Mouse (Mus musculus) midbrain, embryonic 15.5 days (tissue): ENCODE data around the gene Cacng5. TPM values are rescaled to one million over a fixed set of nuclear protein-coding genes. Genes with fewer than 3 reads are reported as not detected.

Source experiments
- ATAC-seq: fragments of 200-750 bp; cut with Nextera tagmentation; replicated peaks from 2 replicates; pipeline ENCODE4 v1.8.0; 2017; ENCODE audit warnings: moderate TSS enrichment
- H3K27ac ChIP-seq: fragments of 300-500 bp; sonication (generic); 2 replicates; pipeline ENCODE4 v1.5.1; 2015; ENCODE audit warnings: mild to moderate bottlenecking, inconsistent platforms
- H3K27me3 ChIP-seq: fragments of 300-500 bp; sonication (generic); replicated peaks from 2 replicates; pipeline ENCODE4 v1.6.1; 2015; ENCODE audit warnings: inconsistent platforms
- H3K36me3 ChIP-seq: fragments of 300-500 bp; sonication (generic); replicated peaks from 2 replicates; pipeline ENCODE4 v1.6.1; 2015; ENCODE audit warnings: inconsistent platforms
- H3K4me1 ChIP-seq: fragments of 300-500 bp; sonication (generic); 2 replicates; pipeline ENCODE4 v1.6.1; 2015; ENCODE audit warnings: inconsistent platforms
- H3K4me2 ChIP-seq: fragments of 300-500 bp; sonication (generic); 2 replicates; pipeline ENCODE4 v1.6.1; 2015; ENCODE audit warnings: inconsistent platforms, mild to moderate bottlenecking, moderate library complexity
- H3K4me3 ChIP-seq: fragments of 300-500 bp; sonication (generic); 2 replicates; pipeline ENCODE4 v1.5.1; 2015; ENCODE audit warnings: mild to moderate bottlenecking, inconsistent platforms
- H3K9ac ChIP-seq: fragments of 300-500 bp; sonication (generic); 2 replicates; pipeline ENCODE4 v1.6.1; 2015; ENCODE audit warnings: mild to moderate bottlenecking, inconsistent platforms
- H3K9me3 ChIP-seq: fragments of 300-500 bp; sonication (generic); 2 replicates; pipeline ENCODE4 v1.6.1; 2016; ENCODE audit warnings: inconsistent platforms
- WGBS: fragments of 180-500 bp; shearing (Covaris S2); methylation state at CpG from one replicate; pipeline ENCODE4 v1.1.7; 2015; ENCODE audit warnings: mixed read lengths; 5-methylcytosine and 5-hydroxymethylcytosine counted together
- polyA plus RNA-seq: library from polyadenylated mRNA; unstranded; fragments of >200 nt; fragmentation: Nextera tagmentation; extraction: Ambion mirVana; gene quantifications from 2 replicates; pipeline ENCODE4 v1.2.1, GENCODE M21; 2015

Cacng5 gene
- polyA plus RNA-seq, 1 experiment from 2014 or later = 9.7 TPM

GRCm38 (mm10) chr11:107872743-107873142 lies 42.1 kb downstream of the Cacng5 start:
- H3K9me3 ChIP-seq = no peaks in the 10 kb centered on the region
- H3K4me1 ChIP-seq = peaks cover under 1% of the 10 kb centered on the region; the same call in 1 of the 2 replicates
- no peak overlapping the region for H3K4me3 ChIP-seq
- WGBS = 64% methylated on average over 6 of the region's 6 CpGs
- no peaks in the 10 kb centered on the region for H3K36me3 ChIP-seq
- no peak overlapping the region for H3K9ac ChIP-seq
- H3K4me2 ChIP-seq = no peak overlapping the region
- no peaks in the 10 kb centered on the region for H3K27me3 ChIP-seq
- no peak overlapping the region for H3K27ac ChIP-seq
- no peak for ATAC-seq

GRCm38 (mm10) chr11:107867509-107867908 lies 47.3 kb downstream of the Cacng5 start:
- no peak overlapping the region for H3K9ac ChIP-seq
- H3K4me3 ChIP-seq = no peak overlapping the region
- H3K27ac ChIP-seq = no peak overlapping the region
- no peak for ATAC-seq
- no peak overlapping the region for H3K4me2 ChIP-seq
- H3K27me3 ChIP-seq = no peaks in the 10 kb centered on the region
- 73% methylated on average over 8 of the region's 8 CpGs for WGBS
- H3K9me3 ChIP-seq = no peaks in the 10 kb centered on the region
- H3K36me3 ChIP-seq = no peaks in the 10 kb centered on the region
- peaks cover 3% of the 10 kb centered on the region; the same call in 1 of the 2 replicates for H3K4me1 ChIP-seq

DNA sequence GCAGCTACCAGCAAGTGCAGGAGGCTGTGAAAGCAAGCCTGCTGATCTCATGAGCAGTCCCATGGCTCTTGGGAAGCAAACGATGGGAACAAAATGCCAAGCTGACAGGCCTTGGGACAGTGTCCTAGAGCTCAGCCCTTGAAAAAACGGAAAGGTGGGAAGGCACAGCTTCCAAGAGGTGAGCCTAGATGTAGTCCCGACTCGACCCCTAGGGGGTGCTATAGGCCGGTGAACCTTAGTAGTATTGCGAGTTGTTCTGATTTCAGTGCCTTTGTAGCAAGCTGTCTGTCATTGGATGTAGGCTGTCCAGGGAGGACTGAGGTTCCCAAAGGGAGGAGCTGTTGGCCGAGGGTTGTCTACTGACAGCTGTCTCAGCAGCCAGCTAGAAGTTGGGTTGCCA lies 49.7 kb downstream of the Cacng5 start:
- H3K4me3 ChIP-seq = no peak overlapping the region
- no peak for ATAC-seq
- no peaks in the 10 kb centered on the region for H3K36me3 ChIP-seq
- H3K9me3 ChIP-seq = no peaks in the 10 kb centered on the region
- H3K9ac ChIP-seq = no peak overlapping the region
- H3K4me2 ChIP-seq = no peak overlapping the region
- H3K27ac ChIP-seq = no peak overlapping the region
- 19% methylated on average over 7 of the region's 7 CpGs for WGBS
- no peaks in the 10 kb centered on the region for H3K27me3 ChIP-seq
- peaks cover 3% of the 10 kb centered on the region; the same call in 1 of the 2 replicates for H3K4me1 ChIP-seq

- H3K27me3 ChIP-seq = no peaks in the 10 kb centered on the region
- H3K9me3 ChIP-seq = no peaks in the 10 kb centered on the region
- peaks cover 3% of the 10 kb centered on the region; the same call in 1 of the 2 replicates for H3K4me1 ChIP-seq
- 0 out of 2 replicates have a peak, but pooled peaks have one; percentile 42 for ATAC-seq
- WGBS = 3% methylated on average over 4 of the region's 4 CpGs
- no peaks in the 10 kb centered on the region for H3K36me3 ChIP-seq
- H3K27ac ChIP-seq = no peak overlapping the region
- no peak overlapping the region for H3K4me3 ChIP-seq
- no peak overlapping the region for H3K9ac ChIP-seq
- no peak overlapping the region for H3K4me2 ChIP-seq
Measured at GRCm38 (mm10) chr11:107864024-107864423, 50.8 kb downstream of the Cacng5 start.

DNA sequence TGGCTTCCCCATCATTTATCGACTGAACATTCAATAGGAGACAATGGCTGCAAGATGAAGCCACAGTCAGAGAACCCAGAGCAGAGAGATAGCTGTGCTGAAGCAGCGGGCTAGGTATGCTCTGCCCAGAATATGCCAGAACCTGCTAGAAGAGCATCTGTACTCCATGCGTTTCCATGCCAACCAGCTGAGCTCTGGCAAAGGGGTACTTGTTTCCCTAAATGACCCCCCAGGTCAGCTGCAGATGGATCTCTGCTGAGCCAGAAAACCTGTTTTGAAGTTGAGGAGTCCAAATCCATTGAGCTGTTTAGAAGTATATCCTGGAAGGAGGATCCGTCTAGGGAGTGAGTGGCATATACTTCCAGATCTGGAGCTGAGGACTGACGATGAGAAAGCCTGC lies 53.1 kb downstream of the Cacng5 start:
- Histone ChIP-seq H3K4me2 (no peak overlapping the region), H3K9me3 (no peaks in the 10 kb centered on the region), H3K4me3 (no peak overlapping the region), H3K27me3 (no peaks in the 10 kb centered on the region), H3K4me1 (0 out of 2 replicates have a peak, but pooled peaks cover 2% of the 10 kb centered on the region), H3K36me3 (no peaks in the 10 kb centered on the region), H3K27ac (no peak overlapping the region), H3K9ac (no peak overlapping the region)
- no peak for ATAC-seq
- 70% methylated on average over 5 of the region's 5 CpGs for WGBS

DNA sequence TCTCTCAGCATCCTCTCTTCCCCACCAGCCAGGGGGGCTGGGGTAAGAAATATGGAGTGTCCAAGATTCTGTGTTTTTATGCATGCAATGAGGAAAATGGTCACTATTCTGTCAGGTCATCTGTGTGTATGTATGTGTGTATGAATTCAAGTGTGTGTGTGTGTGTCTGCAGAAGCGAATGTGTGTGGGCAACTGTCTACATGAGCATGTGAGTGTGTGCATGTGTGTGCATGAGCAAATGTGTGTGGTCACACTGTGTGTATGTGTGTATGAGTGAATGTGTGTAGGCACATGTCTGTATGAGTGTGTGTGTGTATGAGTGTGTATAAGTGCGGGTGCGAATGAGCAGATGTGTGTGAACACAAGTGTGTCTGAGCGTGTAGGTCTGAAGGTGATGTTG lies 55.0 kb downstream of the Cacng5 start:
- H3K36me3 ChIP-seq = no peaks in the 10 kb centered on the region
- no peak overlapping the region for H3K4me2 ChIP-seq
- 96% methylated on average over 4 of the region's 4 CpGs for WGBS
- H3K27me3 ChIP-seq = no peaks in the 10 kb centered on the region
- peak; percentile 58; the same call in 1 of the 2 replicates for ATAC-seq
- no peak overlapping the region for H3K27ac ChIP-seq
- H3K9ac ChIP-seq = no peak overlapping the region
- H3K4me1 ChIP-seq = 0 out of 2 replicates have a peak, but pooled peaks cover 2% of the 10 kb centered on the region
- no peaks in the 10 kb centered on the region for H3K9me3 ChIP-seq
- H3K4me3 ChIP-seq = no peak overlapping the region

DNA sequence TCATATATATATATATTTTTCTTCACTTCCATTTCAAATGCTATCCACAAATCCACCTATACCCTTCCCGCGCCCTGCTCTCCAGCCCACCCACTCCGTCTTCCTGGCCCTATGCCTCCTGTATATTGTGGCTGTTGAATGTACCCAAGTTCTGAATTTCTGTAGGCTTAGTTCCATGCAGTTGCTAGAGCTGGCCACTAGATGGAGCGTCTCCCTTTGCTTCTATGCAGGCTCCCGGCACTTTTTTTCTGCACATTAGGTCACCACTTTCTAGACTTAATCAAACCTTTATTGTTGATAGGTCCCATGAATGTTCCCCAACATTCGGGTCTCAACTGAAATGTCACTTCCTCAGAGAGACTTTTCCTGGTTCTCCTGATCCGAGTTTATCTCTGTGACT lies 55.6 kb downstream of the Cacng5 start:
- 19% methylated on average over 7 of the region's 7 CpGs for WGBS
- Histone ChIP-seq H3K4me2 (no peak overlapping the region), H3K27ac (no peak overlapping the region), H3K4me3 (no peak overlapping the region), H3K4me1 (0 out of 2 replicates have a peak, but pooled peaks cover 2% of the 10 kb centered on the region), H3K36me3 (no peaks in the 10 kb centered on the region), H3K9me3 (no peaks in the 10 kb centered on the region), H3K27me3 (no peaks in the 10 kb centered on the region), H3K9ac (no peak overlapping the region)
- no peak for ATAC-seq

GRCm38 (mm10) chr11:107853088-107853487 lies 61.8 kb downstream of the Cacng5 start:
- ATAC-seq = no peak
- 26% methylated on average over 1 of the region's 1 CpGs for WGBS
- Histone ChIP-seq H3K36me3 (no peaks in the 10 kb centered on the region), H3K9ac (no peak overlapping the region), H3K27me3 (no peaks in the 10 kb centered on the region), H3K4me3 (no peak overlapping the region), H3K4me1 (peaks cover 10% of the 10 kb centered on the region; the same call in 1 of the 2 replicates), H3K4me2 (no peak overlapping the region), H3K27ac (no peak overlapping the region), H3K9me3 (no peaks in the 10 kb centered on the region)

GRCm38 (mm10) chr11:107849621-107850020 lies 65.2 kb downstream of the Cacng5 start:
- Histone ChIP-seq H3K9ac (no peak overlapping the region), H3K4me3 (no peak overlapping the region), H3K4me2 (no peak overlapping the region), H3K4me1 (peaks cover 8% of the 10 kb centered on the region; the same call in 1 of the 2 replicates), H3K27ac (no peak overlapping the region), H3K27me3 (no peaks in the 10 kb centered on the region), H3K36me3 (no peaks in the 10 kb centered on the region), H3K9me3 (no peaks in the 10 kb centered on the region)
- 39% methylated on average over 10 of the region's 10 CpGs for WGBS
- ATAC-seq = no peak; the same call in 1 of the 2 replicates

GRCm38 (mm10) chr11:107844175-107844574 lies 70.7 kb downstream of the Cacng5 start:
- 92% methylated on average over 1 of the region's 1 CpGs for WGBS
- ATAC-seq = no peak
- no peaks in the 10 kb centered on the region for H3K27me3 ChIP-seq
- H3K27ac ChIP-seq = no peak overlapping the region
- no peaks in the 10 kb centered on the region for H3K4me1 ChIP-seq
- H3K9me3 ChIP-seq = no peaks in the 10 kb centered on the region
- no peak overlapping the region for H3K4me3 ChIP-seq
- no peak overlapping the region for H3K9ac ChIP-seq
- no peaks in the 10 kb centered on the region for H3K36me3 ChIP-seq
- H3K4me2 ChIP-seq = no peak overlapping the region

DNA sequence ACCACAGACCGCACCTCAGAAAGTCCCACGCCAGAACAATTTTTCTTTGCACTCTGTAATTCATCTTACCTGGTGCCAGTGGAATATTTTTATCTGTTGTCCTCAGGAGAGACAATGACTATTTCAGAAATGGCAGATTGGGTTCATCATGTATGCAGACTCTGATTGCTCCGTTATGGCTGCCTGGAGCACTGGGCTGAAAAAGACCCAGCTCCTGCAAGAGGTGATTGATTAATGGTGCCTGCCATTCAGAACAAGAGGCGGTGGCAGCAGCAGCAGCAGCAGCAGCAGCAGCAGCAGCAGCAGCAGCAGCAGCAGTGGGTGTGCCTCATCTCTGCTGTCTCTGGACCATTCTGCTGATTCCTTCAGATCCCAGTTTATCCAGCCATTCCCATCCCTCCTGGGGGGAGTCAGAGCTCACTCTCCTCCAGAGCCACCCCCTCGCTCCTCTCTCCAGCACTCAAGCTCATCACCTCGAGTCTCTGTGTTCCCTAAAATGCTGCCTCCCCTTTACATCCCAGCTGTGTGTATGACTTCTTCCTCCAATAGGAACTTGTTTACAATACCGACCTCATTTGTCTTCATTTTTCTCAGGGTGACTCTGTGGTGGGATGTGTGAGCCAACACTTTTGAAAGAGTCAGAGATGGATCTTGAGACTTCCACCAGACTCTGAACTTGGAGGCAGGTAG lies 81.4 kb downstream of the Cacng5 start:
- no peak overlapping the region for H3K27ac ChIP-seq
- no peaks in the 10 kb centered on the region for H3K36me3 ChIP-seq
- H3K27me3 ChIP-seq = no peaks in the 10 kb centered on the region
- WGBS = 56% methylated on average over 7 of the region's 7 CpGs
- ATAC-seq = no peak
- H3K9ac ChIP-seq = no peak overlapping the region
- H3K4me2 ChIP-seq = no peak overlapping the region
- no peaks in the 10 kb centered on the region for H3K4me1 ChIP-seq
- H3K4me3 ChIP-seq = no peak overlapping the region
- H3K9me3 ChIP-seq = no peaks in the 10 kb centered on the region
